Mouse (Mus musculus): ENCODE data around the gene 6030468B19Rik. TPM values are rescaled to one million over a fixed set of nuclear protein-coding genes. Genes with fewer than 3 reads are reported as not detected.
"Not testable (repeated sequence)": the region's sequence is repeated elsewhere in the genome, so short reads cannot be mapped to it uniquely, and the experiment has no call there.

6030468B19Rik gene
- polyA plus RNA-seq, 1 experiment from 2014 or later: 1.7 TPM

GRCm38 (mm10) chr11:117806781-117807180 is 9.3 kb downstream of the 6030468B19Rik start:
- no peak for ATAC-seq (ENCODE audit: insufficient number of reproducible peaks, low FRiP score)
- H3K36me3 ChIP-seq: peaks cover under 1% of the 10 kb centered on the region; the same call in 1 of the 2 replicates
- no peak overlapping the region for H3K9ac ChIP-seq
- H3K27me3 ChIP-seq (replicated peaks): peaks cover 9% of the 10 kb centered on the region
- 95% methylated on average over 6 of the region's 6 CpGs for WGBS
- H3K27ac ChIP-seq (ENCODE audit: poor library complexity, severe bottlenecking): no peak overlapping the region
- H3K4me1 ChIP-seq (replicated peaks): peaks cover 20% of the 10 kb centered on the region
- H3K9me3 ChIP-seq (replicated peaks): no peaks in the 10 kb centered on the region
- no peak overlapping the region for H3K4me2 ChIP-seq
- no peak overlapping the region for H3K4me3 ChIP-seq

DNA sequence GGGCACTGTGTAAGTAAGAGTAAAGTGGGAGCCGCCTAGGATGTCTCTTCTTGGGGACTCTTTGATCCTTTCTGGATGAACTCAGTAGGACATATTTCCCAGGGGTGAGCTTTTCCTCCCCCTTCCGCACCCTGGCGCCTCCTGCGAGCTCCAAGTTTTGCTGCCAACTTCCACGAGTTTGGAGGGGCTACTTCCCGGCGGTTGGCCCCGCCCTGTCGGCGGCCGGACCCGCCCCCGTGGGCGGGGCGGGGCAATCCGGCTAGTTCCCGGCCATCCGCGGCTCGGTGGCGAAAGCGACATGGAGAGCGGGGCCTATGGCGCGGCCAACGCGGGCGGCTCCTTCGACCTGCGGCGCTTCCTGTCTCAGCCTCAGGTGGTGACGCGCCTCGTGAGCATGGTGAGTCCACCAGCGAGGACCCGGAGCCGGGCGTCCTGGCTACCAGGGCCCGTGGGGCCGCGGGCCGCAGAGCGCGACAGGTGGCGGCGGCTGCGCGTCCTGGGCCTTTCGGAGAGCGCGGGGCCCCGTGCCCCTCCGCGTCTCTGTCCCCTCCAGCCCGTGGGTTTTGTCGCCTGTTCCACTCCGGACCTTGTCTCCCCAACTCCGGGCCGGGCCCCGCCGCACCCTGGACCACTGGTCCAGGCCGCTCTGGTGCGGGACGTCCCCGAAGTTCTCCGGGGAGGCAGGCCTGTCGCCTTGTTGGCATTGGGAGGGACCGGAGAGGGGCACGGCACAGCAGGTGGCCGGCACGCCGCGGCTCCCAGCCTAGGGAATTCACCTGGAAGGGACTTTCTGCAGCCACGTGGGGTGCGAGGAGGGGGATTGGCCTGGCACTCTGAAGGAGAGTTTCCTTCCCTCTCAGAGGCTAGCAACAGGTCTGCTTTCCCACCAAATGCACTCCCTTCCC is 12.2 kb downstream of the 6030468B19Rik start, which contains the start of the genes Gm20708 and Syngr2:
Gene Gm20708 (plus strand): TSS at position 262 of the 905 bp plus-strand sequence.
Gene Syngr2 (plus strand): TSS at position 262 of the 905 bp plus-strand sequence.
- peaks cover 29% of the 10 kb centered on the region for H3K36me3 ChIP-seq
- peak within 1 kb of the TSS; percentile 77 for H3K9ac ChIP-seq
- WGBS: under 1% methylated on average over 73 of the region's 75 CpGs
- peak; percentile 82 for ATAC-seq (ENCODE audit: insufficient number of reproducible peaks, low FRiP score)
- H3K27me3 ChIP-seq (replicated peaks): peaks cover 3% of the 10 kb centered on the region; the same call in 1 of the 2 replicates
- peak within 1 kb of the TSS; percentile 95 for H3K4me2 ChIP-seq
- no peaks in the 10 kb centered on the region for H3K9me3 ChIP-seq (replicated peaks)
- peaks cover 28% of the 10 kb centered on the region for H3K4me1 ChIP-seq (replicated peaks)
- H3K4me3 ChIP-seq: peak within 1 kb of the TSS; percentile 67
- H3K27ac ChIP-seq (ENCODE audit: poor library complexity, severe bottlenecking): peak within 1 kb of the TSS; percentile 24

- under 1% methylated on average over 21 of the region's 21 CpGs for WGBS
- H3K27me3 ChIP-seq (replicated peaks): peaks cover 3% of the 10 kb centered on the region; the same call in 1 of the 2 replicates
- peak overlapping the region; percentile 67 for H3K4me3 ChIP-seq
- H3K27ac ChIP-seq (ENCODE audit: poor library complexity, severe bottlenecking): peak overlapping the region; percentile 24
- H3K4me2 ChIP-seq: peak overlapping the region; percentile 95
- peak; percentile 83 for ATAC-seq (ENCODE audit: insufficient number of reproducible peaks, low FRiP score)
- peak overlapping the region; percentile 77 for H3K9ac ChIP-seq
- H3K36me3 ChIP-seq: peaks cover 38% of the 10 kb centered on the region
- H3K9me3 ChIP-seq (replicated peaks): no peaks in the 10 kb centered on the region
- peaks cover 34% of the 10 kb centered on the region for H3K4me1 ChIP-seq (replicated peaks)
These were observed 13.1 kb downstream of the 6030468B19Rik start for GRCm38 (mm10) chr11:117810401-117811046.

DNA sequence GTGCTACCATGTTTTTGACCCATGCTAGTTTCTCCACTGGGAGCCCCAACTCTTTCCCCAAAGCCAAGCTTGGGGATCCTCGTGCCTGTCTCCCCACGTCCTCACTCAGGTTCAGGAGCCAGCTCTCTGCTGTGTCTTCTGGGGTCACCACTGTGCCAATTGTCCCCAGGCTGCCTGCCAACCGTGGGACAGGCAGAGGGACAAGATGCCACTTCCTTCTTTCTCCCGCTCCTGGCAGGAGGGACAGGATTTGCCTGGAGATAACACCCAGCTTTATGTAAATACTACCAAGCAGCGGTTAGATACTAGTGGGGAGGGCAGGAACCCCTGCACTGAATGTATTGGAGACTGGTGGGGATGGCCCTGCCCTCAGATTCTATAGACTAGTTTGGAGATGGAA is 16.4 kb downstream of the 6030468B19Rik start:
- 62% methylated on average over 5 of the region's 5 CpGs for WGBS
- H3K27ac ChIP-seq (ENCODE audit: poor library complexity, severe bottlenecking): no peak overlapping the region

GRCm38 (mm10) chr11:117814704-117815366 is 17.4 kb downstream of the 6030468B19Rik start:
- Histone ChIP-seq H3K27me3 (replicated peaks) (no peaks in the 10 kb centered on the region), H3K4me1 (replicated peaks) (peaks cover 45% of the 10 kb centered on the region), H3K9me3 (replicated peaks) (no peaks in the 10 kb centered on the region), H3K4me3 (no peak overlapping the region), H3K9ac (no peak overlapping the region), H3K36me3 (peaks cover 80% of the 10 kb centered on the region), H3K4me2 (no peak overlapping the region), H3K27ac (ENCODE audit: poor library complexity, severe bottlenecking) (no peak overlapping the region)
- ATAC-seq (ENCODE audit: insufficient number of reproducible peaks, low FRiP score): no peak
- 88% methylated on average over 6 of the region's 6 CpGs for WGBS

More for the DNA sequence above, 16.4 kb downstream of the 6030468B19Rik start:
- Histone ChIP-seq H3K36me3 (peaks cover 71% of the 10 kb centered on the region), H3K27me3 (replicated peaks) (no peaks in the 10 kb centered on the region), H3K4me2 (no peak overlapping the region), H3K4me1 (replicated peaks) (peaks cover 40% of the 10 kb centered on the region), H3K9me3 (replicated peaks) (no peaks in the 10 kb centered on the region), H3K9ac (no peak overlapping the region), H3K4me3 (no peak overlapping the region)
- ATAC-seq (ENCODE audit: insufficient number of reproducible peaks, low FRiP score): no peak

DNA sequence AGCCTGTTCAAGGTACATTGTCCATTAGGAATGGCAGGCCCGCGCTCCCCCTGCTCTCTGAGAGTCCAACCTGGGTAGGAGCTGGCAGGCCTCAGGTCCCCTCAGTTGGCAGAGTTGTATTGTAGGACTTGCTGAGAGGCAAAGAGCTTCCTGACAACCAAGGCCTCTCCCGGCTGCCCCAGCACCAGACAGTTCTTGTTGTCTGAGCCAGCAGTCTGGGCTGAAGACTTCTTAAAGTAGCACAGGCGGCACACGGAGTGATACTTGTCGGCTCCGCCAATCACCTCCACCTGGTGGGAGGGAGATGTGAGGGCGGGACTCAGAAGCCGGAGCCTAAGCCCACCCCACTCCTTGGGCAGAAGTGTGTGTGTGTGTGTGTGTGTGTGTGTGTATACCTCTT is 18.4 kb downstream of the 6030468B19Rik start:
- Histone ChIP-seq H3K4me1 (replicated peaks) (peaks cover 42% of the 10 kb centered on the region), H3K36me3 (peaks cover 91% of the 10 kb centered on the region)
- 77% methylated on average over 9 of the region's 9 CpGs for WGBS
- not testable (repeated sequence) for ATAC-seq (ENCODE audit: insufficient number of reproducible peaks, low FRiP score); H3K4me3 ChIP-seq; H3K9ac ChIP-seq; H3K4me2 ChIP-seq; H3K9me3 ChIP-seq (replicated peaks); H3K27me3 ChIP-seq (replicated peaks); H3K27ac ChIP-seq (ENCODE audit: poor library complexity, severe bottlenecking)

DNA sequence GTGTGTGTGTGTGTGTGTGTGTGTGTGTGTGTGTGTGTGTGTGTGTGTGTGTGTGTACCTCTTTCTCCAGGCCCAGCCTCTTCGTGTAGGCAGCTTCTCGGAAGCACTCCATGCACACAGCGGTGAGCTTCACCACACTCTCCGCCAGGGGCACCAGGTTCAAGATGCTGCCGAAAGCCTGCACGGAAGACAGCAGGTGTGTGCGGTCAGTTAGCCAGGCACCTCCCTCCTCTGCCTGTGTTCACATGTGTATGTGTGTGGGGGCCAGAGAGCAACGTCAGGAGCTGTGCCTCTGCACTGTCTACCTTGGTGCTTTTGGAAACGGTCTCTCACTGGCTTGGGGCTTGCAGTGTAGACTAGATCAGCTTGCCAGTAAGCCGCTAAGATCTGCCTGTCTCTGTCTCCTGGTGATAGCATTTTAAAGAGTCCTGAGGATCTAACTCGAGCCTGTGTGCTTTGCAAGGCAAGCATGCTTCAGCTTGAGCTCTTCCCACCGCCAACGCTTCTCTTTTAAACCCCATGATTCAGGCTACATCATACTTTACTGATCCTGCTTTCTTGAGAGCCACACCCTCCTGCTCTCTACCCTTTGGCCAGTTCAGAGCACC is 19.0 kb downstream of the 6030468B19Rik start:
- Histone ChIP-seq H3K9ac (no peak overlapping the region), H3K4me3 (no peak overlapping the region), H3K36me3 (peaks cover 97% of the 10 kb centered on the region), H3K27me3 (replicated peaks) (no peaks in the 10 kb centered on the region), H3K4me2 (no peak overlapping the region), H3K4me1 (replicated peaks) (peaks cover 36% of the 10 kb centered on the region), H3K27ac (ENCODE audit: poor library complexity, severe bottlenecking) (no peak overlapping the region), H3K9me3 (replicated peaks) (no peaks in the 10 kb centered on the region)
- WGBS: 91% methylated on average over 13 of the region's 13 CpGs
- ATAC-seq (ENCODE audit: insufficient number of reproducible peaks, low FRiP score): no peak

GRCm38 (mm10) chr11:117819095-117819494 is 21.6 kb downstream of the 6030468B19Rik start:
- no peak for ATAC-seq (ENCODE audit: insufficient number of reproducible peaks, low FRiP score)
- H3K4me3 ChIP-seq: no peak overlapping the region
- WGBS: 68% methylated on average over 8 of the region's 8 CpGs
- no peak overlapping the region for H3K4me2 ChIP-seq
- peak overlapping the region; percentile 40; the same call in 1 of the 2 replicates for H3K27ac ChIP-seq (ENCODE audit: poor library complexity, severe bottlenecking)
- H3K36me3 ChIP-seq: peaks cover 96% of the 10 kb centered on the region
- no peaks in the 10 kb centered on the region for H3K27me3 ChIP-seq (replicated peaks)
- H3K4me1 ChIP-seq (replicated peaks): peaks cover 49% of the 10 kb centered on the region
- H3K9me3 ChIP-seq (replicated peaks): no peaks in the 10 kb centered on the region
- H3K9ac ChIP-seq: peak overlapping the region; percentile 9; the same call in 1 of the 2 replicates

- Histone ChIP-seq H3K27ac (ENCODE audit: poor library complexity, severe bottlenecking) (0 out of 2 replicates have a peak overlapping the region, but pooled peaks have one; percentile 21), H3K36me3 (peaks cover 85% of the 10 kb centered on the region), H3K4me3 (no peak overlapping the region), H3K9me3 (replicated peaks) (no peaks in the 10 kb centered on the region), H3K4me2 (no peak overlapping the region), H3K27me3 (replicated peaks) (no peaks in the 10 kb centered on the region), H3K4me1 (replicated peaks) (peaks cover 49% of the 10 kb centered on the region), H3K9ac (no peak overlapping the region)
- ATAC-seq (ENCODE audit: insufficient number of reproducible peaks, low FRiP score): no peak
- 90% methylated on average over 7 of the region's 7 CpGs for WGBS
These were observed 22.7 kb downstream of the 6030468B19Rik start for GRCm38 (mm10) chr11:117820173-117820572.

DNA sequence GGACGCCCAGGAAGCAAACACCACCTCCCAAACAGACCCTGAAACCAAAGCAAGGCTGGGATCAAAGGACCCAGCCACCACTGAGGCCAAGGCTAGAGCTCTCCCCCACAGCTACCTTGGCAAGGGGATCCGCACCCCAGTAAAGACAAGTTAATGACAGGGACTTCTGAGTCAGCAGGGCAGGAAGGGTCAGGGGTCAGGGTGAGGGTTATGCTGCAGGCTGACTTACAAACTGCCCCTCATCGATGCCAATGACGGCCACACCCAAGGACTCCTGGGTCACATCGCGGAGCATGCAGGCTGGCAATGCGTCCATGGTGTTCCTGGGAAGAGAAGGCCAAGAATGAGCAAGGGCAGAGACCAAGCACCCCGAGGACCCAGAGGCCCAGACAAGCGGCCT is 24.4 kb downstream of the 6030468B19Rik start:
- no peak overlapping the region for H3K4me2 ChIP-seq
- peaks cover 68% of the 10 kb centered on the region for H3K36me3 ChIP-seq
- no peaks in the 10 kb centered on the region for H3K27me3 ChIP-seq (replicated peaks)
- peaks cover 55% of the 10 kb centered on the region for H3K4me1 ChIP-seq (replicated peaks)
- no peak overlapping the region for H3K9ac ChIP-seq
- no peak overlapping the region for H3K4me3 ChIP-seq
- ATAC-seq (ENCODE audit: insufficient number of reproducible peaks, low FRiP score): no peak
- H3K27ac ChIP-seq (ENCODE audit: poor library complexity, severe bottlenecking): no peak overlapping the region
- no peaks in the 10 kb centered on the region for H3K9me3 ChIP-seq (replicated peaks)
- 91% methylated on average over 9 of the region's 9 CpGs for WGBS
